Mouse (Mus musculus): ENCODE results near the gene Abcc10. TPM values are rescaled to one million over a fixed set of nuclear protein-coding genes. Genes with fewer than 3 reads are reported as not detected.

Gene Abcc10
- total RNA-seq (2023), result 10 to 100 TPM in 1 of 2 experiments, 1 to 10 TPM in 1; 9.6 to 10.1 TPM

DNA sequence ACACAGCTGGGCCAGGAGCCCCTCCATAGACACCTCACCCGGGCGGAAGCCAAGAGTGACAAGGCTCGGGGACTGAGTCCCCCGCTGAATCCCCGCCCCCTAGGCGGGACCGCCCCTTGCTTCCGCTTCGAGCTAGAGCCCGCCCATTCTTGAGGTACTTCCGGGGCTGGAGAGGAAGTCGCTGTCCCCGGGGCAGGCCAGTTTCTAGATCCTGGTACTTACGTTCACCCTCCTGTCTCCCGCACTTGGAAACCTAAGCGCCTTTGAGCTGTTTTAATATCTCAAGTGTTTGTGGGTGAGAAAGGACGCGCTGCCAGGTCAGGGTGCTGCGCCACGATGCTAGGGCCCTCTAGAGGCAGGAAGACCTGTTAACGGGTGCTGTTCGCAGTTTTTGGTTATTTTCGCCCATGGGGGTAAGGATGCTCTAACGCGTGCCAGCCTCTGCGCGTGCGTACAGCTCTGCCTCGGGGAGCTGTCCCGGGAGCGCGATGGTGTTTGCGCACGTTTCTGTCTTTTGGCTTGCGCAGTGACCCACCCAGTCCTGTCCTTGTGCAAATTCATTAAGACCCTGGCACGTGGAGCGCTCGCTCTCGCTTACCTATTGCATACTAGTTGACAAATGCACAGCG, at the start of gene Abcc10:
Abcc10 (minus strand) TSS at position 447 of the 629 bp plus-strand sequence.

DNA sequence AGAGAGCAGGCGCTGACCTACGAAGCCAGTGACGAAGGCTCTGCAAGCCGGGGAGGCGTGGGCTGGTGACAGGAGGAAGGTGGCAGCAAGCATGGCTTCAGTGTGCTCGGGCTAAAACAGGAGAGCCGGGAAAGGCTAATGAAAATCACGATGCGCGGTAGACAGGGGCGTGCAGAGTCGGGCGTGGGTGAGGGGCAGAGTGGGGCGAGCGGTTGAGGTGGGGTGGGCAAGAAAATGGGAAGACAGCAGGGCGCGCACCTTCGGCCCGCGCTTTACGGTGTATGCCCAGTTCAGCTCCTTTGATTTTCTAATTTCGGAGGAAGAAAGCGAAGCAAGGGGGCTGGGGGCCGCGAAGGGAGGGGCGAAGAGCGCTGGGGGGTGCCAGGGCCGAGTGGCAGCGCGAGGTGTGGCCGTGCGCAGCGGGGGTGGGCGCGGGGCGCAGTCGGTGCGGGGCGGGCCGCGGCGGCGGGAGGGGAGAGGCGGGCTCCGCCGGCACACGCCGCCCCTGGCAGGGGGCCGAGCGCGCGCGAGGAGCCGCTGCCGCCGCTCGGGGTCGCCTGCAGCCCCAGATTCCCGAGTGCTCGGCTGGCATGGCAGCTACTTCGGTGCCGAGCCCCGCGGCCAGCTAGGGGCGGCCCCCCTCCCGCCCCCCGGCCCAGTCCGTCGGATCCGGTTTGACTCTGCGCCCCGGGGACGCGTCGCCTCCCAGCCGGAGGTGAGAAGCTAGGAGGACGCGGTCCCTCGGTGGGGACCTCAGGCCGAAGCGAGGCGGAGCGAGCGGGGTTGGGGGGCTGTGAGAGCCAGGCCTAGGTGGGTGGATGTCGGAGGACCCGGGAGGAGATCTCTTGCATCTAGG, 30.6 kb downstream of the Abcc10 start, which contains the start of gene Dlk2:
Dlk2 (plus strand) TSS at position 58 of the 856 bp plus-strand sequence.

DNA sequence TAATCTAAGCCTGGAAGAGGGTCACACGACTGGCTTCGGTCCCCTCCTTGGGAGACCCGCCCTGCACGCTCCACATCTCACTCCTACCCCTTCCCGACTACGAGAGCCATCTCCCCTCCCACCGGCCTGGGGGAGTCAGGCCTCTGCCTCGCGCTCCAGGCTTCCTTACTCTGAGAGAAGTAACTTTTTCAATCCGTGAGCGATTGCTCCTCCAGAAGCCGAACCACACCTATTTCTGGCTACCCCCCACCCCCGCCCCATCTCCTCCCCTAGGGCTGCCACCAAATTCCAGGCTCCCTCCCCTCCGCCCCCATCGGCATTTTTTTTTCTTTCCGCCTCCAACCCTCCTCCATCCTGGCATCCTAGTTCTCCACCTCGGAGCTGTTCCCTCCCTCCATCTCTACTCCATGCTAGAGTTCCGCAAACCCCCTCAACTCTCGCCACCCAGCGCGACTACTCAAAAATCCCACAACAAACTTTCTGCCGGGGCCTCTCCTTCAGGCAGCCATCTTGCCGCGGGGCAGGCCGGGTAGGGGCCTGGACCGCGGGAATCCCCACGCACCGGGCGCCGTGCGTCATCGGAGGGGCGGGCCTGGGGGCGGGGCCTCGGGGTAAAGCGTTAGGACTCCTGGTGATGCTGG, 45.5 kb downstream of the Abcc10 start, which contains the start of gene Tjap1:
Tjap1 (minus strand) TSS at position 544 of the 641 bp plus-strand sequence.

DNA sequence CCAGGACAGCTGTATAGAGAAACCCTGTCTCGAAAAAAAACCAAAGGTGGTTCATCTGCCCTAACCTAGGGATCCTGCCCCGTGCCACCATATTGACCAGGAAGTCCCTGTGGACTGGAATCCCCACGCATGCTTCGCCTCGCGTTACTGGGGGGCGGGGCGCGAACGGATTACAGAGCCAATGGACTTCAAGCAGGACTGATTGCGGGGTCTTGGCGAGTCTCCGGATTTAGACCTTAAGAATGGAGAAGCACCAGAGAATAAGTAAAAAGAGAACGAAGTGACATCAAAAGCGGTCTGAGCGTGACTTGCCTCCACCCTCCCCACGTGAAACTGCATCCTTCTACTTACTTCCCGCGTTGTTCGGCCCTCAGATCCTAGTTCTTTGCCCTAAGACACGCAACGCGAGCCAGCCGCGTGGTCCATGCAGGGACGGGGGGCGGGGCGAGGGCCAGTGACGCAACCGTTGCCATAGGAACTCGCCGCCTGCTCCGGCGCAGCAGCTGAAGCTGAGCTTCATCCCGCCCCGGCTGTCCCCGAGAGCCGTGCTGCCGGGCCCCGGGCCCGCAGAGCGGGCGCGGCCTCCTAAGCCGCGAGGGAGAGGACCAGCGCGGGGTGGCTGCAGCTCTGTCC, 74.6 kb downstream of the Abcc10 start, which contains the start of gene Lrrc73:
Lrrc73 (plus strand) TSS at position 80 of the 633 bp plus-strand sequence.

Other genes starting within 250 kb of the Abcc10 start
- 10 to 100 TPM; 39.4 to 47.5 TPM for gene Mrps18a, start 217.4 kb downstream of the Abcc10 start, total RNA-seq (2023)
- gene Rsph9, start 184.1 kb downstream of the Abcc10 start, total RNA-seq (2023), result under 1 TPM in 1 of 2 experiments, not detected in 1; 0.86 TPM
- gene Mad2l1bp, start 174.8 kb downstream of the Abcc10 start, total RNA-seq (2023), result 10 to 100 TPM; 19.5 to 20.0 TPM
- gene Gtpbp2, start 167.3 kb downstream of the Abcc10 start, total RNA-seq (2023), result 100 to 1,000 TPM; 116 to 122 TPM
- gene Polh, start 125.7 kb downstream of the Abcc10 start, total RNA-seq (2023), result 1 to 10 TPM; 5.6 to 6.1 TPM
- gene Xpo5, start 125.6 kb downstream of the Abcc10 start, total RNA-seq (2023), result 10 to 100 TPM; 20.7 to 21.4 TPM
- 10 to 100 TPM; 28.4 to 32.7 TPM for gene Polr1c, start 80.3 kb downstream of the Abcc10 start, total RNA-seq (2023)
- 100 to 1,000 TPM in 1 of 2 experiments, 10 to 100 TPM in 1; 95.4 to 118 TPM for gene Yipf3, start 80.3 kb downstream of the Abcc10 start, total RNA-seq (2023)
- gene Lrrc73, start 74.8 kb downstream of the Abcc10 start, total RNA-seq (2023), result 1 to 10 TPM; 2.0 to 3.0 TPM
- 10 to 100 TPM; 44.5 to 50.8 TPM for gene Tjap1, start 45.3 kb downstream of the Abcc10 start, total RNA-seq (2023)
- gene Dlk2, start 30.9 kb downstream of the Abcc10 start, total RNA-seq (2023), result not detected
- gene Zfp318, start 55.4 kb upstream of the Abcc10 start, total RNA-seq (2023), result 10 to 100 TPM; 22.7 to 24.0 TPM
- gene Crip3, start 100.6 kb upstream of the Abcc10 start, total RNA-seq (2023), result not detected
- not detected for gene Slc22a7, start 110.1 kb upstream of the Abcc10 start, total RNA-seq (2023)
- under 1 TPM in 1 of 2 experiments, not detected in 1; 0.08 TPM for gene Ttbk1, start 159.3 kb upstream of the Abcc10 start, total RNA-seq (2023)
- gene Dnph1, start 168.4 kb upstream of the Abcc10 start, total RNA-seq (2023), result under 1 TPM; 0.55 to 0.91 TPM
- gene Cul9, start 218.0 kb upstream of the Abcc10 start, total RNA-seq (2023), result 10 to 100 TPM; 15.7 to 17.2 TPM
- 10 to 100 TPM; 42.4 to 66.7 TPM for gene Srf, start 227.8 kb upstream of the Abcc10 start, total RNA-seq (2023)

Measured in monocyte, adult 59 days (primary cell).